Mouse (Mus musculus): ENCODE measurements around the gene Ror1. TPM values are rescaled to one million over a fixed set of nuclear protein-coding genes. Genes with fewer than 3 reads are reported as not detected.

Gene Ror1
- total RNA-seq, 2 experiments from 2014 or later, result 1.7 to 2.0 TPM

DNA sequence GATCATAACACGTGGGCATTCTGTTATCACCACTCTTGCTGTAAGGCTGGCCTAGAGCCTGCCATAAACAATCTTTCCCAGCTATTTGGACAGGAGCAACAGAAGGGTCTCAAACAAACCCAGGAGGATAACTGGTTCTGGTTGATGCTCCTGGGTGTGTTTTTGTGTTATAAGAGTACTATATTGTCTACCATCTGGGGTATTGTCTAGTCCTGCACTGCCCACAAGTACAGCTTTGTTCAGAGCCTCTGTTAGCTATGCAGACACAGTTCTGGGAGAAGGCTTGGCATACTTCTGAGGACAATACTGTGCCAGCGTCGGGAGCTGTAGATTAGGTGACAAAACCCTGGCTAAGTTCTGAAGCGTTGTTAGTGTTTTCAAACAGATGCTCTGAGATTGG is 113.5 kb downstream of the Ror1 start:
- no peak for DNase-seq (ENCODE audit: low spot score in 2 of 2)

DNA sequence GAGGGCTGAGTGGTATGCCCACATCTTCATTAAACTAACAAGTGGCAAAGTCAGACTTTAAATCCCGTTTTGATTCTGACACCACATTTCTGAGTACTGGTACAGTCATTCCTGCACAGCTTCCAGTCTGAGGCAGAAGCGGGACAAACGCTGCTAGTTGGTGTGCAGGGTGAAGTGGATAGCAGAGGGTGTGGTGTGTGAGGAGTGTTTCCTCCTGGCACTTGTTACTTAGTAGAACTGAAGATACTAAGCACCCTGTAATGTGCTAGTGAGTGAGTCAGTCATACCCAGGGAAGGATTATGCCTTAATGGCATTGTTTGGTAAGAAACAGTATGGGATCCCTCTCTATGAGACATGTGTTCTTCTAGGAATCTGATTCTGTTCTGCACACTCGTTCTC is 115.7 kb downstream of the Ror1 start:
- no peak for DNase-seq (ENCODE audit: low spot score in 2 of 2)

DNA sequence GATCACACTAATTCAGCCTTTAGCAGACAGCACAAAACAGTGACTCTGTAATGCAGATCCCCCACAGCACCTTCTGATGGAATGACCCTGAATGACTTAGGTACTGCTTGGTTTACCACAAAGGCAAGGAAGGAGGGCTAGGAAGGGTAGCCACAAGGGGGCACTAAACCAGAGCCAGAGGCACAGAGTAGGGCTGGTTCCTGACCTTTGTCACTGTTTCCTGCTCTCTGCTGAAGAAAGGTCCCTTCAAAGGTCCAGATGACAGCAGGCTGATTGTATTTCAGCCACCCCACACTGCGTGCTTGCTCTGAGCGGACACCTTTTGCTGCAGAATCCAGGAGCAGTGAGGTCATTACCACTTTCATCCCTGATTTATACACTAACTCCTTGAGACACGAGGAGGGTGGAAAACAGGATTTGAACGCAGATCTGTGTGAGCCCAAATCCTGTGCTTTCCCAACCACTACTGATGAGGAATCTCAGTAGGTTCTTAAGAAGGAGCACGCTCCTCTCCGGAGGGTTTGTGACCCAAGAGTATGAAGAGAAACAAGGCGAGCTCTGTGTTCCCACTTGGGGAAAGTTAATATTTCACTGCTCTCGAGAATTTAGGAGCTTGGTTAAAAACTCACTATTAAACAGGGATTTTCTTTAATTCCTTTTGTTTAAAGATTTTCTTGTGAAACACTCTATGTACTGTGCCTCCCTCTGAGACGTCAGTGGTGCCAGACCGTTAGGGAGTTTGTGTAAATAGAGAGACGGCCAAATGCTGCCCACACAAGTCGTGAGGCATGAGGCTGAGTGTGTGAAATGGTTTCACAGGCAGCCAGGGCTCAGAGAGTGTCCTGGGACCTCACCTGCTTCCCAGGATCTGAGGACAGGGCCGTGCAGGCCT is 119.0 kb downstream of the Ror1 start:
- peak in 1 of 2 experiments; percentile 36 for DNase-seq (ENCODE audit: low spot score in 2 of 2)

DNA sequence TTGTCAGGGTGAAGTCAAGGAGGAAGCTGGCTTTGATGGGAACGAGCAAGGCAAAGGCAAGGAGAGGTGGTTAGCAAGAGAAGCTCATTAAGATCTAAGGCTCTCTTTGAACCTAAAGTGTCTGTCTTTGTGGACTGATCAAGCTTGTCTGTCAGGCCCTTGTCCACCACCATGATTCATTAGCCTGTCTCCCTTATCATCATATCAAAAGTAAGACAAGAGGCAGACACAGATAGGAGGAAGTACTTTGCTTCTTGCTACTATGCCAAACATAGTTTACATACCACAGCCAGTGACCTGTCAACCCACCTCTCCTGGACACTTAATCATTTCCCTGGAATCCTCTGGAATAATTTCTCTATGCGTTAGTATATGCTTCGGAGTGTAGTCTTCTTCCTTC is 121.0 kb downstream of the Ror1 start:
- no peak for DNase-seq (ENCODE audit: low spot score in 2 of 2)

DNA sequence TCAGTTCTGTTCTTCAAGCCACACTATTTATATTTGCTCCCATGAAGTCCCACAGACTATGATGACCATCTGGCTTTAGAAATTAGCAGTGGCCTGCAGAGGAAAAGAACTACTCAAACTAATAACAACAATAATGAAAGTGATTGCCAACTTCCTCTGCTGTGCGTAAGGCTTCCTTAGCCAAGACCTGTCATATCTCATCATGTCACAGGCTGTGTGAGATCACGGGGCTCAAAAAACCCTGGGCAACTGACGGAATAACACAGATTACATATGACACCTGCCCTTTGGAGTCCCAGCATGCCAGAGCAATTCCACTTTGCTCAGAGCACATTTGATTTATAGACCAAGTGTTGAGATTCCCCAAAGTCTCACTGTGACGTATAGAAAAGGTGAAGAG is 123.4 kb downstream of the Ror1 start:
- DNase-seq (ENCODE audit: low spot score in 2 of 2), result no peak

DNA sequence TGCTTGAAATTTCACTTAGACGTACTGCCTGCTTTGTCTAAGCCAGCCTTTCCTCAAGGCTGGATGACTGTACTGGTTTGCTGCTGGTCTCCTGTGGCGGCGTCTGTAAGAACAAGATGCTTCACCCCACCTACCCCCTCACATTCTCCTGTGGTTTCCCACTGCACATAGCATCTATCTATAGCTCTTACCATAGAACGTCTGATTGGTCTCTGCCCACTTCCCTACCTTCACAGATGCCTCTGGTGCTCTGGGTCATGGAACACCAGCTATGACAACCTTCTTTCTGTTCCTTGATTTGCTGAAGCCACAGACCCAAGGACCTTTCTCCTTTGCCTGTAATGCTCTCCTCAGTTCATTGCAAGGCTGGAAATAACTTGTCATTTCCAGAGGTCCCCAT is 124.0 kb downstream of the Ror1 start:
- no peak for DNase-seq (ENCODE audit: low spot score in 2 of 2)

DNA sequence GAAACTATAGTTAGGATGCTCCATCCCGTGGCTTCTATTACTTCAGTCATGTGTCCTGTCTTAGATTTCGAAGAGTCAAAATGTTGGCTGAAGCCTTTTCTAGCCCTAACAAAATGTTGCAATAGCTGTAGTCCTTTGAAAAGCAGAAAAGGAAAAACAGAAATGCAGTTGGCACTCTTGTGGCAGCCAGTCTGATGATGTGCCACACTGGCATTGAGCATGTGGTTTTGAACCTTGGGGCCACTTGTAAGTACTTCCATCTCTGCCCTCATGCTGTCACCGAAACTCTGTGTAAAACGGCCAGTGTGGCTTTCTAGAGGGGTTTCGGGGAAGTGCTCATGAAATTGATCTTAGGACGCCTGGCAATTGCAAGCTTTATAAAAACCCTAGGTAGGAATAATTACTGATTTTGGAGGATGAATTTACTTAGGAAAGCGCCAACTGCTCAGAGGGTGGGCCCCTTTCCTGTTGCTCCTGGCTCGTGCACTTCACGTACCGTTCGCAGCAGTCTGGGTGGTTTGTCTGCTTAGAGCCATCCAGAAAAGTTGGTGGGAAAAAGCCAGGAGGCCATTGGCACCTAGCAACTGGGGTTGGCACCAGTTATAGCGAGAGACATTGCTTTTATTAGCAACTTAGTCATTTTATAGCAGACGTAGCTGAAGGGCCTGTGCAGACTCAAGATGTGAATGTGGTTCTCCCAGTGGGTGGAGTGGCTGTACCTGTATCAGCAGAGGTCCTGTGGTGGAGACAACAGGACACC is 126.6 kb downstream of the Ror1 start:
- DNase-seq (ENCODE audit: low spot score in 2 of 2), result no peak

DNA sequence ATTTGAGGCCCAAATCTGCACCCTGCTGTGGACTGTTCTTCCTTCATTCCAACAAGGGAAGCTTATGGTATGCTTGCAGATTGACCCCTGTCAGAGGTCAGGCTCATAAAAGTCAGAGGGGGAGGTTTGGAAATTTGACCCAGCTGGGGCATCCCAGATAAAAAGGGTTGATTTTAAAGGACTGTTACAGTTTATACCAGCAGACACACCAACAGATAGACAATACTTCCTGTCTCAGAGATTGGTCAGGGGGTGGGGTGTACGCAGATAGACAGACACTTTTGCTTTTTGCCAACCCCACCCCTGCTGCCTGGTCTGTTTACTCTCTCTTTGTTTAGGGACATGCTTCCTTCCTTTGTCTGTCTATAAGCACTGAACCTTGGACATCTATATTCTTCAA is 127.9 kb downstream of the Ror1 start:
- DNase-seq (ENCODE audit: low spot score in 2 of 2), result no peak

DNA sequence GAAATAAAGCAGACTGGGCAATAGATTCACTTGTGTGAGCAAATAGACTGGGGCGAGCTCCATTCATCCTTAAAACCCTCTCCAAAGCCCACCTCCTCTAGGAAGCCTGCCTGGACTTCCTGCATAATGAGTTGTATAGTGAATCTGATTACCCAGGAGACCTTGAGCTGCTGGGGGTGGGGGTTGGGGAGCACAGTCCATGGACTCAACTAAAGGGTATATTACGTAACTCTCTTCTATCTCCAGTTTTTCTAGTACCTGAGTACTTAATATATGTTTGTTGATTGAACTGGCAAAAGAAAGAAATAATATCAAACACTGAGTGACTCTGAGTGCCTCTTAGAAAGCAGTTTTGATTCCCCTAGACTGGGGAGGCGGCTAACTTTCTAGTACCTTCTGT is 128.4 kb downstream of the Ror1 start:
- DNase-seq (ENCODE audit: low spot score in 2 of 2), result no peak

DNA sequence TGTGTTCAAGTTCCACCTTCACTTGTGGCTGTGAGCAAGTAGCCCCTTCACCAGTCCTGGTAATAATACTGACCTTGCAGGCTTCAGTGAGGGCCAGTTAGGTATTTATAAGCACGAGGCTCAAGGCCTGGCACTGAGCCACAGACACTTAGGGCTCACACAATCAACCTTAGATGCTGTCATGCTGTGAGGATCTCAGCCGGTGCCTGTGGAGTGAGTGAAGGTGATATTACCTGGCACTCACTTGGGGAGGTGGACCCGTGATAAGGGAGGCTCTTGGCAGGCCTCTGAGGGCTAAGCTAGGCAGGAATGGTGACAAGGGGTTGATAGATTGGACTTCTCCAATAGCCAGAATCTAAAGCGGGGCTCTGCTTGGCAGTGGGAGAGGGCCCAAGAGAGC is 131.0 kb downstream of the Ror1 start:
- no peak for DNase-seq (ENCODE audit: low spot score in 2 of 2)

DNA sequence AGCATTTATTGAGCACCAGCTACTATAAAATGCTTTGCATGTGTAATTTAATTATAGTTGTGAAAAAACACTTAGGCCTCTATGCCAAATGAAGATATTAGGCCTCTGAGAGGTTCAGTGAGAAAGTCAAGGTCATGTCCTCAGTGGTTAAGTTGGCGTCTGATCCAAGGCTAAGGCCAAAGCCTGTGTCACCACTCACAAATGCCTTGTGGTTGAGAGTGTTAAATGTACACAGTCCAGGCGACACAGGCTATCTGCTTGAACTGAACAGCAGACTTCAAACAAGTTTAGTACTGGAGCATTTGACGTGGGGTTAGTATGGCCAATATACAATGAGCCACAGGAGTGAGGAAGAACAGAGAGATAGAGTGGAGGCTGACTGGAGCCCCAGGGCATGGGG is 132.5 kb downstream of the Ror1 start:
- DNase-seq (ENCODE audit: low spot score in 2 of 2), result no peak

DNA sequence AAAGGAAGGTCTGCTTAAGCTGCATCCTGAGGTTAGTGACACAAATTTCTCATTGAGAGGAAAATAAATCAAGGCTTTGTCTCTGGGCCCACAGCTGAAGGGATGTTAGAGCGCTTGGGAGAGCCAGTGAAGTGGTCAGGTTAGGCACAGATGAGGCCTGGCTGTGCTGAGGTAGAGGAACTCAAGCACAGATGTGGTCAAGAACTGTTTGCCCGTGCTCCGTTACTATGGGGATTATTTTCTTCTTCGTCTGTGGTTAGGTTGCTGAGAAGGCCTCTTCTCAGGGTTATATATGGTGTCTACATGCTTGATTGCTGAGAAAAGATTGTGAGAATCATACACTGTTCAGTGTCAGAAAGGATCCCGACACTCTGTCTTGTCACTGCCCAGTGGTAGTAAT is 134.7 kb downstream of the Ror1 start:
- no peak for DNase-seq (ENCODE audit: low spot score in 2 of 2)

DNA sequence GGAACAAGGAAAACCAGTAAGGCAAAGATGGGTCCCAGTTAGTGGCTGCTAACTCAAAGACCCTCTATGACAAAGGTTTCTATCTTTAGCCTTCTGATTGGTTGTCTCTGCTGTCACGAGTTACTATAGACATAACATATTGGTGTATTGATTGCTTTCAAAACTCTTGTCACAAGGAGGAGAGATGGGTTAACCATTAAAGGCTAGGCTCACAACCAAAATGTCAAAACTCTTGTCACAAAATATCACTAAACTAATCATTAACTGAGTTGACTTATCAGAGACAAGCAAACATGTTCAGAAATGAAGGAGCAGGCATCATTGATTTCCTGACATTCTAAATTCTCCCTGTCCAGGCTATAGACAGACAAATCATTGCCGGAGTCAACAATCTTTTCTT is 135.4 kb downstream of the Ror1 start:
- no peak for DNase-seq (ENCODE audit: low spot score in 2 of 2)

DNA sequence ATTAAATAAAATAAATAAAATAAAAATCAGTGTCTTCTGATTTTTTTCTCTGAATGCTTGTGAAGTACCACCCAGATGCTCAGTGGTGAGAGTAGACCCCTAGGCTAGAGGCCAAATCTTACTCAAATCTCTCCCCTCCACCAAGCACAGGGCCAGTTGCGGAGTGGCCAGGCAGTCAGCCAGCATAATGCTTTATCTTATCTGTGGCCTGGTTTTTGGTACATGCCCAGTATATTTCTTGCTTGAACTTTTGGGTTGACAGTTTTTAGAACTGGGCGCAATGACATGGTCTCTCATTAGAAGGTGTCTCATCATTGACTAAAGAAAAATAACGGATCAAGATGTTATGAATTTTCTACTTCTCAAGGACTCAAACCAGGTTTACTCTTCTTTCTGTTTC is 136.3 kb downstream of the Ror1 start:
- no peak for DNase-seq (ENCODE audit: low spot score in 2 of 2)

DNA sequence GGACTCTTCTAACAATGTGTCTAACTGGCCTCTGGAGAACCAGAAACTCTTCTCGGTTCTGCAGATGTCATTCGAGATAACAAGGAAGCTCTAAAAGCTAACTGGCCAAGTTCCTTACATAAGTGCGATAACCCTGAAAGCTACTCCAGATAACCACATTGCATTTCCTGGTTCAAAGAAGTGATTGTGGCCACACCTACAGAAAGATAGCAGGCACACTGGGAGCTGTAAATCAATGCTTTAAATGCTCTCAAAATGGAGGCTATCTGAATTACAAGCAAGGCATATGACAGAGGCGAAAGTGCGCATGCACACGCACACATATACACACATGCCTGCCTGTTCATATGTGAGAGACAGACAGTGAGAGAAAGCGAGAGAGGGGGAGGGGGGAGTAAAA is 136.9 kb downstream of the Ror1 start:
- no peak for DNase-seq (ENCODE audit: low spot score in 2 of 2)

DNA sequence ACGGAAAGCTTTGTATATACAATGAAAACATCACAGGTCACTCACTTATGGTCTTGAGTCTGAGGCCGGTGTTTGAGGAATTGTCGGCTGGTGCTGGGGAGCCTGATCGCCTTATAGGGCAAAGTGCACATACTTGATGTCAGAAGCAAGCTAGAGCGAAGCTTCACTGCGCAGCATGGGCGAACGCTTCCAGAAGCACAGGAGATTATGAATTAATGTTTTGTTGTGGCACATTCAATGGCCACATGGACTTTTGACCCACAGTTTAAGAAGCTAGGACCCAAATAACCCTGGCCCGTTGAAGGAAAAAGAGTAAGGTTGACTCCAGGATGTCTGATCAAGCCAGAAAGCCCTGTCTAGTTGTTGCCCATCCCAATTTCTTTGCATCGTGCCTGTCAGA is 138.2 kb downstream of the Ror1 start:
- DNase-seq (ENCODE audit: low spot score in 2 of 2), result no peak

DNA sequence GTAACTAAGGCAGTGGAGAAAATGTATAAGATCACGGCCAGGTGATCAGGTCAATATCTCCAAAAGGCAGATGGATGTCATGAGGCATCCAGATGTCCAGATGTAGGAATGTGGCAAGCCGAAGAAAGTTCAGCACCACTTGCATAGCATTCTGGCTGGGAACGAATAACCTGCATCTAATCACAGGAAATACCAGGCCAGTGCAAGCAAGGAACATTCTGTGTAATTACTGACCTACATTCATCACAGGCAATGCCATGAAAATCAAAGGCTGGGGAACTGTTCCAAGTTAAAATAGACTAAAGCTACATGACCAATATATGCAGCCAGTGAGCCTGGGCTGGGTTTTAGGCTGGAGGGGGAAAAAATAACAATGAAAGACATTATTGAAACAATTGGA is 140.7 kb downstream of the Ror1 start:
- DNase-seq (ENCODE audit: low spot score in 2 of 2), result no peak

DNA sequence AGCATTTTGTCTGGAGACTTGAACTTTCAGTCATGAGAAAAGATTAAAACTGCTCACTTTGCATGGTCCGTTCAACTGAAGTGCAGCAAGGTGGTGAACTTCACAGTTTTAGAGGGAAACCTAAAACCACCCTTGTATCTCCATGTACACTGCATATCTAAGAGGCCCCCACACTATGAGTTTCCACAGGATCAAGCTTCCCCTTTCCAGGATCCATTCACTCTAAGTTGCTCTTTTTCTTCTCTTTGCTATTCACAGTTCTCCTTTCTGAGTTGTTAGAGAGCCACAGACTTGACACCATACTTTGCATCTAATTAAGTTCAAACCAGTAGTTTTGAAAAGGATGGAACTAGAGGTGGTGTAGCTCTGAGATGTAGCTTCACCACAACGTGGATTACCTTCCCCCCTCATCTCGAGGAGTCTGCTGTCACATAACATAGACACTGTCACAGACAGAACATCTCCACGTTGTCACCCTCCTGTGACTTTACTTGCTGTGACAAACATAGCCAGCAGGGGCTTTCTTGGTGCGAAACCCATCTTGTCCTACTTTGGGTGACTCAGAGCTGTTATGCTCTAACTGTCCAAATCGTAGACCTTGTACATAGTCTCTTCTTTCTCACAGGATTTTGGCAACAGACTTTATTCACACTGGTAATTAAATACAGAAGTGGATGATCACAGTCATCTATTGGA is 146.6 kb downstream of the Ror1 start:
- no peak for DNase-seq (ENCODE audit: low spot score in 2 of 2)

DNA sequence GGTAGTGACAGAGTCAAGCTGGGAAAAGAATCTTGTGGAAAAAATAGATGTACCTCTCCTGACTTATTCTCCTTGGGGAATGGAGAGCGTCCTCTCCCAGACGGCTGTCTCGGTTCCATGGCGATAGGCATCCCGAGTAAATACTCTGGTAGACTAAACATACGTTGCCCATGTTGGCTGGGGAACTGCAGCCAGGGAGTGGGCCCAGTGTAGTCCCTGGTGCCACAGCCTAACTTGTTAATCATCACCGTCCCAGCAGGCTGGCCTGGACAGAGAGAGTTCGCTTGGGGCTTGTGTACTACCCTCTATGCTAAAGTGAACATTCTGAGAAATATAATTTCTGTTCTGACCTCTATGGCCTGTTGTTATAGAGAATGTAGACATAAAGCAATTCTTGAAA is 148.7 kb downstream of the Ror1 start:
- no peak for DNase-seq (ENCODE audit: low spot score in 2 of 2)

DNA sequence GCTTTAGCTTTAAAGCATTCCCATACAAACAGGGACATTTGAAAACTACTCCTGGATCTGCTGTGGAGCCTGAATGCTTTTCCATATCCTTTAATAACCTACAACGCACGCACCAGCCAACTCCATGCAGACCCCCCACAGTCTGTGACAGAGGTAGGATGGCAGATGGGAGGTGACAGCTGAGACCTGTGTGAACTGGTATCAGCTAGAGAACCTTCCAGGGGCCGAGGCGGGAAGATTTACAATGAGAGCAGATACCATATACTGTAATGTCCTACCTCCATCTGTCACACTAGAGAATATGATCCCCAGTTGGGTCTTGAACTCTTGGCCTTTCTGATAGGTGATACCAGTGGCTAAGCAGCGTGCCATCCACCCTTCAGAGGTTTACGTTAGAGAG is 149.1 kb downstream of the Ror1 start:
- DNase-seq (ENCODE audit: low spot score in 2 of 2), result no peak

DNA sequence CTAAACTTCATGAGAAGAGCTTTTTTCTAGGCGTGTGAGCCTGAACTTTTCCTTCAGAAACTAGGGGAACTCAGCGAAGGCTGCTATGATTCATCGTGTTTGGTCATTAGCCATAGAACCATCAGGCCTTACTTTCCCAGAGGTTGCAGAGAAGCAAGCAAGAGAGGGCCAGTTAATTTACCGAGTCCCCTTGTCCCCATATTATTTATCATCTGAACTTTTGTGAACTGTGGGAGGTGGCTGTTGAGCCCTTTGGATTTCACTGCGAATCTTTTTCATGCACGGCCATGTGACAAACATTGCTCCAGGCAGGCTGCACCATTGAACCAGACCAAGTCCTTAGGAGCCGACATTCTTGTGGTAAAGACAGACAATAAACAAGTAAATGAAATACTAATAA is 152.2 kb downstream of the Ror1 start:
- no peak for DNase-seq (ENCODE audit: low spot score in 2 of 2)

DNA sequence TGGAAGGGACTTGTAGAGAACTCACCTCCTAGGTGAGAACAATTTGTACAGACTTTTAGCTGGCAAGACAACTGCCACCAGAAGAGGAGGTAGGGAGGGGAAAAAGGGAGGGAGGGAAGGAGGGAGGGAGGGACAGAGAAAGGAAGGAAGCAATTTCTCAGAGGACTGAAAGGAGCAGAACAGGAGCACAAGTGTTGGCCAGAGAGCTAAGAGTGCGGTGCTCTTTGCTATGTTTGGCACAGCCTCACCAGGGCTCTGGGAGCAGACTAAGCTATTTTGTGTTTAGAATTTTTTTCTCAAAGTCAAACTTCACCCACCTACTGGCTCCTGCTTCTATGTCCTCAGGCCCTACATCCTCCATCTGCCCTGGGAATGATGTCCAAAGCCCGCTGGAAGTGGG is 152.7 kb downstream of the Ror1 start:
- DNase-seq (ENCODE audit: low spot score in 2 of 2), result no peak

All from layer of hippocampus, postnatal 10 days (tissue).